Mouse (Mus musculus): ENCODE results near the gene Rsc1a1.

Gene Rsc1a1

GRCm38 (mm10) chr4:141694719-141695118 lies 9.3 kb upstream of the Rsc1a1 start:
- no peak for DNase-seq (ENCODE audit: low spot score in 2 of 2)

- no peak for DNase-seq (ENCODE audit: low spot score in 2 of 2)
These were observed 3.1 kb upstream of the Rsc1a1 start for GRCm38 (mm10) chr4:141688505-141688904.

- no peak for DNase-seq (ENCODE audit: low spot score in 2 of 2)
These were observed 1.1 kb upstream of the Rsc1a1 start for GRCm38 (mm10) chr4:141686525-141686924.

GRCm38 (mm10) chr4:141686093-141686492 lies 694 bp upstream of the Rsc1a1 start:
- DNase-seq (ENCODE audit: low spot score in 2 of 2): no peak

GRCm38 (mm10) chr4:141682706-141683230 lies 2.6 kb downstream of the Rsc1a1 start:
- no peak for DNase-seq (ENCODE audit: low spot score in 2 of 2)

- peak; percentile 20 to 24 for DNase-seq (ENCODE audit: low spot score in 2 of 2)
These were observed 3.6 kb downstream of the Rsc1a1 start for GRCm38 (mm10) chr4:141681767-141682166.

- DNase-seq (ENCODE audit: low spot score in 2 of 2): no peak
These were observed 4.5 kb downstream of the Rsc1a1 start for GRCm38 (mm10) chr4:141680892-141681291.

GRCm38 (mm10) chr4:141679016-141679415 lies 6.4 kb downstream of the Rsc1a1 start:
- DNase-seq (ENCODE audit: low spot score in 2 of 2): no peak

GRCm38 (mm10) chr4:141676462-141676979 lies 8.9 kb downstream of the Rsc1a1 start:
- no peak for DNase-seq (ENCODE audit: low spot score in 2 of 2)

- DNase-seq (ENCODE audit: low spot score in 2 of 2): no peak
These were observed 13.1 kb downstream of the Rsc1a1 start for GRCm38 (mm10) chr4:141672325-141672724.

GRCm38 (mm10) chr4:141671389-141671788 lies 14.0 kb downstream of the Rsc1a1 start:
- DNase-seq (ENCODE audit: low spot score in 2 of 2): no peak

GRCm38 (mm10) chr4:141669898-141670712 lies 15.3 kb downstream of the Rsc1a1 start:
- DNase-seq (ENCODE audit: low spot score in 2 of 2): peak; percentile 44 to 68

- no peak for DNase-seq (ENCODE audit: low spot score in 2 of 2)
These were observed 20.6 kb downstream of the Rsc1a1 start, which contains the start of gene Plekhm2 for GRCm38 (mm10) chr4:141664799-141665198. Gene Plekhm2, minus strand, starts transcription at chr4:141664899.

- DNase-seq (ENCODE audit: low spot score in 2 of 2): peak; percentile 73 to 75
These were observed 21.2 kb downstream of the Rsc1a1 start for GRCm38 (mm10) chr4:141664011-141664745.

GRCm38 (mm10) chr4:141663122-141663931 lies 22.1 kb downstream of the Rsc1a1 start:
- DNase-seq (ENCODE audit: low spot score in 2 of 2): peak in 1 of 2 experiments; percentile 22

- DNase-seq (ENCODE audit: low spot score in 2 of 2): no peak
These were observed 24.5 kb downstream of the Rsc1a1 start for GRCm38 (mm10) chr4:141660884-141661283.

- no peak for DNase-seq (ENCODE audit: low spot score in 2 of 2)
These were observed 25.7 kb downstream of the Rsc1a1 start for GRCm38 (mm10) chr4:141659739-141660138.

GRCm38 (mm10) chr4:141658846-141659484 lies 26.4 kb downstream of the Rsc1a1 start:
- DNase-seq (ENCODE audit: low spot score in 2 of 2): no peak

- DNase-seq (ENCODE audit: low spot score in 2 of 2): no peak
These were observed 28.5 kb downstream of the Rsc1a1 start for GRCm38 (mm10) chr4:141656932-141657331.

GRCm38 (mm10) chr4:141655908-141656608 lies 29.3 kb downstream of the Rsc1a1 start:
- peak in 1 of 2 experiments; percentile 44 for DNase-seq (ENCODE audit: low spot score in 2 of 2)

All from urinary bladder, postnatal 36 days (tissue).